Mouse (Mus musculus): ENCODE data around the gene Shank3. TPM values are rescaled to one million over a fixed set of nuclear protein-coding genes. Genes with fewer than 3 reads are reported as not detected.
A peak's percentile ranks its signal among the peaks of the same experiment; 100 is the strongest.

Gene Shank3
- polyA plus RNA-seq, 1 experiment from 2014 or later: 16.9 TPM

GRCm38 (mm10) chr15:89480584-89480983, 18.8 kb upstream of the Shank3 start:
- Histone ChIP-seq H3K9ac (no peak overlapping the region), H3K4me3 (no peak overlapping the region), H3K4me1 (peaks cover 17% of the 10 kb centered on the region), H3K9me3 (no peaks in the 10 kb centered on the region), H3K27ac (no peak overlapping the region), H3K4me2 (no peak overlapping the region), H3K36me3 (replicated peaks) (no peaks in the 10 kb centered on the region), H3K27me3 (replicated peaks) (no peaks in the 10 kb centered on the region)
- WGBS: 82% methylated on average over 8 of the region's 8 CpGs
- no peak for ATAC-seq (replicated peaks)

DNA sequence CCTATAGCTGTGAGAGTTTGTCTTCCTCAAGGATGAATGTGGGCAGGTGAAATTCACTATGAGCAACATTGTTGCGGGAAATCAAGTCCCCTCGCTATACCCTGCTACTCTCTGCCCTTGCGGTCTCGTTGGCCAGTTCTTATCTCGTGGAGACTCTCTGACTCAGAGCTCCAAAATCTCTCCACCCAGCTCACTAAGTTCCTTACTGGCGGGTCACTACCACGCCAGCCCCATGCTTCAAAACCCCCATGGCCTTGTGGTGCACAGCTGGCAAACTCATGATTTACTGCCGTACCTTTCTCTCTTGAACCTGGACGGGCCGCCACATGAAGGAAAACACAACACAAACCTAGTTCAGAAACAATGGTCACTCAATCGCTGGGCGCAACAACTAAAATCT, 11.2 kb upstream of the Shank3 start:
- Histone ChIP-seq H3K4me2 (no peak overlapping the region), H3K9ac (no peak overlapping the region), H3K9me3 (no peaks in the 10 kb centered on the region), H3K4me1 (no peaks in the 10 kb centered on the region), H3K4me3 (no peak overlapping the region), H3K36me3 (replicated peaks) (no peaks in the 10 kb centered on the region), H3K27me3 (replicated peaks) (no peaks in the 10 kb centered on the region), H3K27ac (no peak overlapping the region)
- WGBS: 83% methylated on average over 12 of the region's 12 CpGs
- no peak for ATAC-seq (replicated peaks)

DNA sequence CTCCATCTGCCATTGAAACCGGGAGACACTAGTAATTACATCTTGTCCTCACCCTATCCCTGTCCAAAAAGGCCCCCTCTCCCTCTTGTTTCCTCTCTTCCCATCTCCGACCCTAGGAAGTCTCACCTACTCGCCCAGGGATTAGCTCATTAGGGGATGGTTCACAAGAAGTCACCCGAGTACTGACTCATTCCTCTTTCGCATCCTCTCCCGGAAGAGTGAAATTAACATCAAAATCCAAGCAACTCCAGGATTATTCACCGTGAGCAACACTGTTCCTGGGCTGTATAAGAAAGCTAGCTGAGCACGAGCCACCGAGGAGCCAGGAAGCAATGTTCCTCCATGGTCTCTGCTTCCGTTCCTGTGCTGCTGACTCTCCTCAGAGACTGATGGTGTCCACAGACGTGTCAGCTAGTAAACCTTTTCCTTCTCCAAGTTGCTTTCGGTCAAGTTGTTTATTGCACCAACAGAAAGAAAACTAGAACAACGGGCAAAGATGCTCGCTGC, 10.8 kb upstream of the Shank3 start:
- no peak overlapping the region for H3K9ac ChIP-seq
- H3K4me3 ChIP-seq: no peak overlapping the region
- H3K4me1 ChIP-seq: no peaks in the 10 kb centered on the region
- ATAC-seq (replicated peaks): no peak
- H3K36me3 ChIP-seq (replicated peaks): no peaks in the 10 kb centered on the region
- WGBS: 56% methylated on average over 14 of the region's 14 CpGs
- no peak overlapping the region for H3K27ac ChIP-seq
- H3K4me2 ChIP-seq: no peak overlapping the region
- H3K9me3 ChIP-seq: no peaks in the 10 kb centered on the region
- no peaks in the 10 kb centered on the region for H3K27me3 ChIP-seq (replicated peaks)

DNA sequence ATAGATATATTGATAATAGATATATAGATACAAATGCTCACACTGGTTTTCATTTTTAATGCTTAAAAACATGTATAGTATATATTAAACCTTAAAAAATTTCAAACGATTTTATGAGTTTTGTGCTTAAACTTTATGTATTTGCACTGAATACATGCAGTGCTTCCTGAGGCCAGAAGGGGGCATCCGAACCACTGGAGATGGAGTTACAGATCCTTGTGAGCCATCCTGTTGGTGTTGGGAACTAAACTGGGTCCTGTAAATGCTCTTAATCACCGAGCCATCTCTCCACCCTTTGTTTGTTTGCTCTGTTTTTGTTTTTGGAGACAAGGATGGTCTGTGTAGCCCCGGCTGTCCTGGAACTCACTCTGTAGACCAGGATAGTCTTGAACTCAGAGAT, 4.5 kb upstream of the Shank3 start:
- Histone ChIP-seq H3K4me2 (no peak overlapping the region), H3K4me3 (no peak overlapping the region), H3K9ac (no peak overlapping the region), H3K4me1 (peaks cover 18% of the 10 kb centered on the region), H3K36me3 (replicated peaks) (no peaks in the 10 kb centered on the region), H3K27ac (no peak overlapping the region), H3K9me3 (no peaks in the 10 kb centered on the region), H3K27me3 (replicated peaks) (peaks cover 10% of the 10 kb centered on the region)
- 88% methylated on average over 4 of the region's 4 CpGs for WGBS
- no peak for ATAC-seq (replicated peaks)

- peaks cover 10% of the 10 kb centered on the region for H3K27me3 ChIP-seq (replicated peaks)
- no peaks in the 10 kb centered on the region for H3K9me3 ChIP-seq
- no peak overlapping the region for H3K9ac ChIP-seq
- H3K4me1 ChIP-seq: peaks cover 24% of the 10 kb centered on the region
- no peak overlapping the region for H3K4me3 ChIP-seq
- no peak overlapping the region for H3K27ac ChIP-seq
- no peak for ATAC-seq (replicated peaks)
- WGBS: 7% methylated on average over 4 of the region's 4 CpGs
- H3K36me3 ChIP-seq (replicated peaks): no peaks in the 10 kb centered on the region
- no peak overlapping the region for H3K4me2 ChIP-seq
Observed at GRCm38 (mm10) chr15:89496131-89496530, 3.3 kb upstream of the Shank3 start.

GRCm38 (mm10) chr15:89496841-89497240, 2.6 kb upstream of the Shank3 start:
- peaks cover 24% of the 10 kb centered on the region for H3K4me1 ChIP-seq
- no peak overlapping the region for H3K27ac ChIP-seq
- no peak overlapping the region for H3K4me2 ChIP-seq
- ATAC-seq (replicated peaks): no peak
- peaks cover 10% of the 10 kb centered on the region for H3K27me3 ChIP-seq (replicated peaks)
- no peaks in the 10 kb centered on the region for H3K36me3 ChIP-seq (replicated peaks)
- H3K4me3 ChIP-seq: no peak overlapping the region
- H3K9me3 ChIP-seq: no peaks in the 10 kb centered on the region
- WGBS: 17% methylated on average over 2 of the region's 2 CpGs
- H3K9ac ChIP-seq: no peak overlapping the region

GRCm38 (mm10) chr15:89497391-89498048, 1.9 kb upstream of the Shank3 start:
- 0 out of 2 replicates have a peak overlapping the region, but pooled peaks have one; percentile 82 for H3K4me3 ChIP-seq
- peak overlapping the region; percentile 87; the same call in 1 of the 2 replicates for H3K4me2 ChIP-seq
- no peak for ATAC-seq (replicated peaks)

DNA sequence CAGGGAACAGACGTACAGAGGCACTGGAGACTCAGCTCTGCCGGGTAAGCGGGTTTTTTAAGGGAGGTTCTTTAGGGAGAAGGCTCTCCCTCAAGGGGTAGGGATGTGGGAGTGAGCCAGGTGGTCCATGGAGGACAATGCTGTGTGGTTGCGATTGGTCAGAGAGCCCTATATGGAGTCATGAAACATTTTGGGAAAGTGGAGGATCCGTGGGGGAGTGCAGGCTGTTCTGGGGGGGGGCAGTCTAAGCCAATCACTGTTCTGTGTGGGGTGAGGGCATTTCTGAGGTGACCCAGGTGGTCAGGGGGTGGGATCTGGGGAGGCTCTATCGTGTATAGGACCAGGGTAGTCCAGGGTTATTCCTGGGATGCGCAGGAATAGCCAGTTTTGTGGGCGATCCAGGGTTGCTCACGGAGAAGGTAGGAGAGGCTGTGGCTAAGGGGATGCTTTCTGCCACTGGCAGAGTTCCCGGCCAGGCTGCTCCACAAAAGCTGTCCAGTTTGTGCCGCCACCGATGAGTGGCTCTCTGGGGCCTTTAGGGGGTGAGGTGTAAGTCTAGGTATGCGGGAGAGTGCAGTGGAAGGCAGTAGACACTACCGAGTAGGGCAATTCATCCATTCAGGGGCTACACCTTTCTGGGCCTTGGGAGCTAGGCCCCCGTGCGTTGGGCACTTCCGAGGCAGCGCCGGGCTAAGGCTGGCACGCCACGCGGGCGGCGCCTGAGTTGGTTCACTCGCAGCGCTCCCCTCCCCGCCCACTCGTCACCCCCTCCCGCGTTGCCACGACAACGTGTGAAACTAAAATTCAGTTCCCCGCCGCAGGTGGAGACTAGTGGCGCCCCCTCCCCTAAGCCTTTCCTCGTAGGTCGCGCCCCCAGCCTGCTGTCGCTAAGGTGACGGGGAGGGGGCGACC, 1.1 kb upstream of the Shank3 start:
- Histone ChIP-seq H3K4me2 (peak overlapping the region; percentile 87), H3K36me3 (replicated peaks) (no peaks in the 10 kb centered on the region), H3K27ac (peak overlapping the region; percentile 82), H3K9me3 (no peaks in the 10 kb centered on the region), H3K9ac (peak overlapping the region; percentile 75), H3K4me1 (peaks cover 24% of the 10 kb centered on the region), H3K4me3 (peak overlapping the region; percentile 82), H3K27me3 (replicated peaks) (peaks cover 10% of the 10 kb centered on the region)
- peak; percentile 32 for ATAC-seq (replicated peaks)
- WGBS: 3% methylated on average over 41 of the region's 41 CpGs

More at GRCm38 (mm10) chr15:89497391-89498048, 1.9 kb upstream of the Shank3 start:
- H3K4me1 ChIP-seq: peaks cover 24% of the 10 kb centered on the region
- WGBS: 30% methylated on average over 4 of the region's 4 CpGs
- peaks cover 10% of the 10 kb centered on the region for H3K27me3 ChIP-seq (replicated peaks)
- H3K9ac ChIP-seq: no peak overlapping the region
- no peaks in the 10 kb centered on the region for H3K9me3 ChIP-seq
- no peak overlapping the region for H3K27ac ChIP-seq
- no peaks in the 10 kb centered on the region for H3K36me3 ChIP-seq (replicated peaks)

GRCm38 (mm10) chr15:89499784-89500220, 379 bp downstream of the Shank3 start:
- Histone ChIP-seq H3K27me3 (replicated peaks) (peaks cover 10% of the 10 kb centered on the region), H3K36me3 (replicated peaks) (no peaks in the 10 kb centered on the region), H3K4me3 (peak overlapping the region; percentile 82), H3K9me3 (no peaks in the 10 kb centered on the region), H3K9ac (peak overlapping the region; percentile 75), H3K4me1 (peaks cover 24% of the 10 kb centered on the region), H3K4me2 (peak overlapping the region; percentile 87), H3K27ac (peak overlapping the region; percentile 82)
- under 1% methylated on average over 47 of the region's 60 CpGs for WGBS
- ATAC-seq (replicated peaks): peak; percentile 74

DNA sequence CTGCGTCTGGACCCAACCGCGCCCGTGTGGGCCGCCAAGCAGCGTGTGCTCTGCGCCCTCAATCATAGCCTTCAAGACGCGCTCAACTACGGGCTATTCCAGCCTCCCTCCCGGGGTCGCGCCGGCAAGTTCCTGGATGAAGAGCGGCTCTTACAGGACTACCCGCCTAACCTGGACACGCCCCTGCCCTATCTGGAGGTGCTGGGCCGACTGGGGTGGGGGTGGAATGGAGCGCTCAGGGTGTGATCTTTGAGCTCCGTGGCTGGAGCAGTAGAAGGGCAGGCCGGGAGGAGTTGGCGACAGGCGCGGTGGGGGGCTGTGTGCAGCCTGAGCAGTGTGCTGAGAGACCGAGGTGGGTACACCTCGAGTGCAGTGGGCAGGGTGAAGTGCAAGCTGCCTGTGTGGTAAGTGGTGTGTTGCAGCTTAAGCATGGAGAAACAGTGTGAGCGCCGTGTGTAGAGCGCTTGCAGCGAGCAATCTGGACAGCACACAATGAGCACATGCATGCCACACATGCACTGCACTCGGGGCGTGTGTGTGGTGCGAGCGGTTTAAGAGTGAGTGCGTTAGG, 883 bp downstream of the Shank3 start:
- WGBS: under 1% methylated on average over 32 of the region's 35 CpGs
- peak; percentile 51 for ATAC-seq (replicated peaks)
- H3K9me3 ChIP-seq: no peaks in the 10 kb centered on the region
- H3K27ac ChIP-seq: peak overlapping the region; percentile 82
- peak overlapping the region; percentile 87 for H3K4me2 ChIP-seq
- H3K36me3 ChIP-seq (replicated peaks): no peaks in the 10 kb centered on the region
- peaks cover 10% of the 10 kb centered on the region for H3K27me3 ChIP-seq (replicated peaks)
- H3K4me3 ChIP-seq: peak overlapping the region; percentile 82
- H3K4me1 ChIP-seq: peaks cover 24% of the 10 kb centered on the region
- peak overlapping the region; percentile 75 for H3K9ac ChIP-seq

DNA sequence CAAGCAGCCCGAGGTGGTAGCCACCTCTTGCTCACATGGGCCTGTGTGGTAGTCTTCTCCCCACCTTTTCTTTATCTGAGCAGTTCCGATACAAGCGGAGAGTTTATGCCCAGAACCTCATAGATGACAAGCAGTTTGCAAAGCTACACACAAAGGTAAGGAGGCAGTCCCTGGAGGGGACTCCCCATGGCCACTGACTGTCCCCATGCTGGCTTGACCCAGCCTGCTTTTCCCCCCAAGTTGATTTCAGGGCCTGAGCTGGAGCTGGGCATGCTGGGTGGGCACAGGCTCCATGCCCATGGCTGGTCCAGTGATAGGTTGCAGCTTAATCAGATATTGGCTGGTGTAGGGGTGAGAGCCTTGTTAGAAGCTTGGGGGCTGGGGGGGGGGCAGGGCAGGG, 1.9 kb downstream of the Shank3 start:
- Histone ChIP-seq H3K27me3 (replicated peaks) (peaks cover 10% of the 10 kb centered on the region), H3K27ac (no peak overlapping the region), H3K9me3 (no peaks in the 10 kb centered on the region), H3K4me3 (no peak overlapping the region), H3K9ac (no peak overlapping the region), H3K36me3 (replicated peaks) (no peaks in the 10 kb centered on the region), H3K4me2 (peak overlapping the region; percentile 87; the same call in 1 of the 2 replicates), H3K4me1 (peaks cover 20% of the 10 kb centered on the region)
- no peak for ATAC-seq (replicated peaks)
- 86% methylated on average over 3 of the region's 3 CpGs for WGBS

DNA sequence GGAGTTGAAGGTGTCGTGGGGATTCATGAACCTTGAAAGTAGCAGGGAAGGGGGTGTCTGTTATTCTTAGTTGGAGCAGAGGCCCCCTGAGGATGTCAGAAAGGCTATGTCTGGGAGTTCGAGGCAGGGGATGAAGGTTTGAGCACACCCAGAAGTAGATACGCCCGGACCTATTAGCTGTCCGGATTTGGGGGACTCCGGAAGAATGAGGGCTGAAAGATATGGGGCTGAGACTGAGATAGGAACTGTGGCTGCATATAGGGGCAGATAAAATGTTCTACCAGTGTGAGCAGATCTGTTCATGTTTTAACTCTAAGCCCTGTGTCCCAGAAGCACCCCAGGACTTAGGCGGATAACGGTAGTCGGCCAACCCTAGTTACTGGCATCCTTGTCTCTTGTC, 5.4 kb downstream of the Shank3 start:
- Histone ChIP-seq H3K36me3 (replicated peaks) (peaks cover 7% of the 10 kb centered on the region; the same call in 1 of the 2 replicates), H3K4me3 (no peak overlapping the region), H3K27ac (no peak overlapping the region), H3K4me1 (peaks cover 6% of the 10 kb centered on the region; the same call in 1 of the 2 replicates), H3K27me3 (replicated peaks) (no peaks in the 10 kb centered on the region), H3K4me2 (no peak overlapping the region), H3K9ac (no peak overlapping the region), H3K9me3 (no peaks in the 10 kb centered on the region)
- 95% methylated on average over 9 of the region's 9 CpGs for WGBS
- ATAC-seq (replicated peaks): no peak
